Mouse (Mus musculus) left cerebral cortex, adult 2 months (tissue): ENCODE measurements around the gene Hoxd10. TPM values are rescaled to one million over a fixed set of nuclear protein-coding genes. Genes with fewer than 3 reads are reported as not detected.

Experiments used
- DNase-seq, 2 experiments: peaks; one replicate each; pipeline ENCODE4 v3.0.0; 2021 to 2022; ENCODE audit warnings: low spot score in 2 of 2, mixed read lengths in 1 of 2; ENCODE audit errors: extremely low spot score in 1 of 2
- H3K27ac ChIP-seq: fragments of 200-600 bp; 2 replicates; pipeline ENCODE4 v1.8.1; 2022
- H3K4me3 ChIP-seq: fragments of 200-600 bp; 2 replicates; pipeline ENCODE4 v1.8.1; 2022
- CTCF ChIP-seq: fragments of 200-600 bp; IDR thresholded peaks from 2 replicates; pipeline ENCODE4 v1.8.1; 2022; ENCODE audit warnings: antibody characterized with exemption, mild to moderate bottlenecking, moderate library complexity
- intact Hi-C: fragments of 180-260 bp; cut with DNase I; formaldehyde crosslinking; loops from one replicate; pipeline ENCODE4 v1.15.1; 2025
- total RNA-seq, 2 experiments: library from RNA; stranded (reverse); gene quantifications; 2 replicates each; pipeline ENCODE4 v1.2.3; 2021

The Hoxd10 gene
- total RNA-seq, 2 experiments from 2014 or later, result not detected

DNA sequence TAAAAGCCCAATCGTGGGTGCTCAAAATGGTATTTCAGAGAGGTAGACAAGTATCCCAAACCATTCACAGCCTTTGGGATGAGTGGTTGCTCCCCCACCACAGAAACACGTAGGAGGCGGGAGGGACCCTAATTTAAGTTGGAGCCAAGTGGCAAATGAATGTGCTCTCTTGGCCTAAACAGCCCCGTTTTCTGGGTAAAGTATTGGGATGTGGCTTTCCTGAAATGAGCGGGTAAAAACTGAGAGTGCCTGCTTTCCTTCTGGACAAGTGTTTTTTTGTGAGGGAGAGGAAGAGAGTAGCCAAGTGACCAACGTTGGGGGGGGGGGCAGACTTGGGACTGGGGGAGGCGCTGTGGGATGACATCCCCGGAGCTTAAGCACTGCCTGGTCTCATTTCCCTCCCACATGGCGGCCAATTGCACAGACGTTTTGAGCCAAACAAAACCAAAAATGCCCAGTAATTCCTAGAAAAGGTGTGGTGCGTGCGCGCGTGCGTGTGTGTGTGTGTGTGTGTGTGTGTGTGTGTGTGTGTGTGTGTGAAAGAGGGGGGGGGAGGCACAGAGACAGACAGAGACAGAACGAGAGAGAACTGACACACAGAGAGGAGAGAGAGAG, 19.3 kb downstream of the Hoxd10 start:
- TF ChIP-seq CTCF, result no peak
- intact Hi-C loops, result loop anchor here (5.0 kb wide), 1 partner anchor 54 kb away; the partner anchor contains the start of gene Evx2
- DNase-seq, result no peak
- Histone ChIP-seq H3K27ac (no peak overlapping the region), H3K4me3 (no peak overlapping the region)

DNA sequence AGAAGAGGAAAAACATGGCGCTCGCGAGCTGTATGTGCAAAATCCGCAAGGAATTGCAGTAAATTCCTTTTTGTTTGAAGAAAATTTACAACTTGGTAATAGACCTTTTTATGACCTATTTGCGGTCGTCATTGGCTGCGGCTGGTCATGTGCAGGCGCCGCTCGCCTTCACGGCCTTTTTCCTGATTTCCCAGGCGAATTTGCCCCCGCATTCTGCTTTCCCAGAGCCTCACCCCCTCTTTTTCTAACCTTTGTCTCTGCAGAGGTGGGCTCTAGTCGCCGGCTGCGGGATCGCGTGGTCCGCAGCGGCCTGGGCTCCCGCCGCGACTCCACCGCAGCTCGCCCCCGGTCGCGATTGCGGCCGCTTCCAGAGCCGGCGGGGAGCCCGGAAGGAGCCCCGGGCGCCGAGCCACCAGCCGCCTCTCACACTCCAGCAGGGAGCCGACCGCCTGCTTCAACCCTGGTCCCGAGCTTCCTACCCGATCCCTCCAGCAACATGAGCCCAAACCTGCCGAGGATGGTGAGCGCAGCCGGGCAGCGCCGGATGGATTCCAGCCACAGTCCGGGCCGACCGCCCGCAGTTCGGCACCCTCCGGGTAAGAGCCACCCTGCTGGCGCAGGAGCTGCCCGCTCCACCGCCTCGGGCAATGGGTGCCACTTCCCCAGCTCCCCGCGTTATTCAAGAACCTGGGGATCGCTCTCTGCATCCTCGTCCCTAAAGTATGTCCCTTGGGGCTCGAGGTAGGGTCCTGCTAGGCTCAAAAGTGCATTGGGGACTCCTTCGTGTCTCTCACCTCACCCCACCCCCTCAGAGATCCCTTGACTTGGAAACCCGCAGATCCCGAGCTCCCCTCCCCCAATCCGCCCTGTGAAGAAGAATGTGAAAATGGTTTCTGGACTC, 20.2 kb downstream of the Hoxd10 start, which contains the start of the genes Hoxd3 and Hoxd4:
TSS of gene Hoxd3 (plus strand) at position 207 of the 901 bp plus-strand sequence.
TSS of gene Hoxd4 (plus strand) at position 209 of the 901 bp plus-strand sequence.
- DNase-seq, result no peak
- no peak within 1 kb of the TSS for H3K4me3 ChIP-seq
- H3K27ac ChIP-seq, result no peak within 1 kb of the TSS
- intact Hi-C loops, result loop anchor here (5.0 kb wide), 1 partner anchor 55 kb away; the partner anchor contains the start of gene Evx2
- no peak for TF ChIP-seq CTCF

DNA sequence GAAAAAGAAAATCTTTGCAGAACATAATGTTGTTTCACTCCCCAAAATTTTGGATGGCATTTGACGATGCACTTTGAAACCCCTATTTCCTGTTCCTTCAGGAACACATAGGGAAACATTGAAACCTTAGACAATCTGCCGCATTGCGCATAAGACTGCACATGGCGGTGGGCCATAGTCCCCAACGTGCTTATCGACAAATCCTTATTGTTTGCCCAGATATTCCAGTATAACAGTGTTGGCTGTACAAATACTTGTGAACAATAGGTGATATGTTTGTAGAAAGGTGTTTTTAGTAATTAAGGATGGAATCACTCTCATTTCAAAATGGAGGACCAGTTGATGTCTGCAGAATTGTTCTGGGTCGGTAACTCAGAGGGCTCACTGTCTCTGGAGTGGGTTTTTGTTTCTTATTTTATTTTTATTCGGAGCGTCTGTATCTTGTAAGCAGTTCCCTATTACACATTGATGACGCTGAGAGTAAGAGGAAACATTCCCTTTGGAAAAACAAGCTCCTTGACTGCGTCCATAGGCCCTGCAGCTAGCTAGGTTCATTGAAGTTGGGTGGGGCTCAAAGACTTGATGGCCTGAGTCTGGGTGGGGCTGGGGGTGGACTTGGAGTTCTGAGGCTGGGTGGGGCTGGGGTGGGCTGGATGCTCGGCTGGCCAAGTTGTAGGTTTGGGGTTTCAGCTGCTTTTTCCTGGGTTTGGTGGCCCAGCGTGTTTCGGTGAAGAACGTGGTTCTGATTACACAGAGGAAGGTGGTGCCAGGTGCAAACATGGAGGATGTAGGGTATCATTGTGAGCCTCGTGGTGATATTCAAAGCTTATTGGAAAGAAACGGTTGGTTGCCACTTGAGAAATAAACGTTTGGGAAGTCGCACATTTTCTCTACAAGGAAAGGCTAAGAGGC, 21.8 kb downstream of the Hoxd10 start:
- H3K4me3 ChIP-seq, result no peak overlapping the region
- no peak for DNase-seq
- TF ChIP-seq CTCF, result no peak
- intact Hi-C loops, result loop anchor here (2.0 to 5.0 kb wide), 2 partner anchors 56 to 425 kb away; partner anchors contain the start of gene Evx2
- no peak overlapping the region for H3K27ac ChIP-seq

DNA sequence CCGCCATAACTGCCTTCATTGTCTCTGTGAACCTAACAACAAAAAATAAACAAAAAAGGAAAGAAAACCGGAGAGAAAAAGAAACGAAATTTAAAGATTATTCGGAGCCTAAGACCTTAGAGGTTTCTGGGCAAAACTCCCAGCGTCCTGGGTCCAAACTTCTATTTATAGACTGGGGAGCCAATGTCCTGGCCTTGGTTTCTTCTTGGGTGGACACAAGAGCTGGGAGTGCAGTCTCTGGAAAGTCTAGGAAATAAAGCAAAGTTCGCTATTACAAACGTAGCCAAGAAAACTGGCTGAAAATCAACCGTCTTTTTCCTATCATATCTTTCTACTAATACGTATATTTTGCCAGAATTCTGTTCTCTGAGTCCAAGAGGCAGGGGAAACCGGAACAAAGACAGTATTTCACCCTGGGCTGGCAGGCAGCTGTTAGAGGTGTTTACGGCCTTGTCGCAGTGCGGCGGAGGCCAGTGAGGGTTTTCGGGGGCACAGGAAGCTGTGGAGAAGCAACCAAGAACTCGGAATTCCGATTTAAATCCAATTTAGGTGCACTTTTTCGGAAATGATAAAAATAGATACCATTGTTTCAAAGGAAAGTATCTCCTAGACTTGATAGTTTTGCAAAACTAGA, 22.5 kb downstream of the Hoxd10 start:
- intact Hi-C loops, result loop anchor here (2.0 to 5.0 kb wide), 2 partner anchors 57 to 425 kb away; partner anchors contain the start of gene Evx2
- Histone ChIP-seq H3K4me3 (no peak overlapping the region), H3K27ac (no peak overlapping the region)
- DNase-seq, result no peak
- TF ChIP-seq CTCF, result no peak

DNA sequence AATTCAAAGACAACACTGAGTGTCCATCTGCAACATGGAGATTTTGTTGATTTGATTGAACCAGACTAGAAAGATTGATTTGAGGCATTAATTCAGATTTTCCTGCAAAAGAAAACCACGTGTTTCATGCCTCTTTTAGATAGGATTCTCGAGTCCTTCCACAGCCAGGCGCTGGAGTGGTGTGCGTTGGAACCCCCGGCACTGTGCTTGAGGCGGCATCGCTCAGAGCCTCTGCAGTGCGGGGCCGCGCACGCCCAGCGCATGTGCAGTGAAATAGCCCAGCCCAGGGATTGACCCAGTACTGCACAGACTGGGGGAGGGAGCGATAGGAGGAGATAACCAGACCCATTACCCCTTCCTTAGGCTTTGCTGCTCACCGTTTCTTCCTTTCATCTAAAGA, 23.2 kb downstream of the Hoxd10 start:
- no peak for TF ChIP-seq CTCF

DNA sequence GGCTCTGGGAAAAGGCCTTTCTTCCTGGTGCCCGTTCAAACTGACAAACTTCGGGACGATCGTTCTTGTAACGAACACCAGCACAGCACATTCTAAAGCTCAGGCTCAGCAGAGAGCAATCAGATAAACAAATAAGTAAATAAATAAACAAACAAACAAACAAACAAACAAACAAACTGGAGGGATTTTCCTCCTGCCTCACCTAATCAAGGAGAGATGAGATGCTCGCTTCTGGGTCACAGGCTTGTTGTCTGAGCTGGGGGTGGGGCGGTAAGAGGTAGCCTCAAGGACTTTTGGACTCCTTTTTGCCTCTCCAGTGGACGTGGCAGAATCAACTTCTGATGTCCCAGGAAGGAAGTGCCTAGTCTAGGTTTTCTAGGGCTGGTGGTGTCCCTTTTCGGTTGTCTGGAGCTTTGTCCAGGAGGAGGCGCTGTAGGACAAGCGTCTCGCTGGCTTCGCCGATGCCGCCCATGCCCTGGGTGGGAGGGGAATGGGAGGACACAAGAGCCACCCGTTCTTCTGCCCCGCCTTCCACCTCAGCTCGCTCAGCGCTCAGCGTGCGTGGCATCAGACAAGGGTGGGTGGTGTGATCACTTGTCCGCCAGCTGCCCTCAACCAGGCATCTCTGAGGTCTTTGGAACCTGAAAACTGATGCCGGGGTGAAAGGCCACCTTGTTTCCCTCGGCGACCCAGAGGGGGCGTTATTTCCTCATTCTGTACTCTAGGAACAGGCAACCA, 23.9 kb downstream of the Hoxd10 start:
- DNase-seq, result peak; percentile 70 to 73
- no peak overlapping the region for H3K27ac ChIP-seq
- TF ChIP-seq CTCF, result peak; percentile 74
- intact Hi-C loops, result loop anchor here (1.0 to 5.0 kb wide), 4 partner anchors 249 to 597 kb away; no protein-coding TSS in a partner anchor
- no peak overlapping the region for H3K4me3 ChIP-seq

More for the DNA sequence above, 23.2 kb downstream of the Hoxd10 start:
- intact Hi-C loops, result loop anchor here (1.0 to 5.0 kb wide), 4 partner anchors 58 to 597 kb away; partner anchors contain the start of gene Evx2
- Histone ChIP-seq H3K4me3 (no peak overlapping the region), H3K27ac (no peak overlapping the region)
- DNase-seq, result no peak

DNA sequence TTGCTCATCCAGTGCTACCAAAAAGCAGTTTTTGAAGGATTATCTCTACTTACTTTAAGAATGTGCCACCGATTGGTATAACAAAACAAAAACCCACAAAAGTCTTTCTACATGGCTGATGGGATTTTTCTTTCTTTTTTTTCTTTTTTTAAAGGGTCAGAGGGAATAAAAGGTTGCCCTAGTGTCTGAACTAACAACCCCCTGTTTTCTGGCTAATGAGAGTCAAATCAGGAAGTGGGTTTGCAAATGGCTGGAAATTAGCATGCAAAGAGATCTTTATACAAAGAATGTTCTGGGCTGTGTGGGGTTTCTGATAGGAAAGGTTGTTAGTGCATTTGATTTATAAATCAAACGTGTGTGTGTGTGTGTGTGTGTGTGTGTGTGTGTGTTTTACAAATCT, 28.7 kb downstream of the Hoxd10 start:
- DNase-seq, result no peak
- no peak overlapping the region for H3K27ac ChIP-seq
- TF ChIP-seq CTCF, result no peak
- intact Hi-C loops, result no loop called here
- no peak overlapping the region for H3K4me3 ChIP-seq

DNA sequence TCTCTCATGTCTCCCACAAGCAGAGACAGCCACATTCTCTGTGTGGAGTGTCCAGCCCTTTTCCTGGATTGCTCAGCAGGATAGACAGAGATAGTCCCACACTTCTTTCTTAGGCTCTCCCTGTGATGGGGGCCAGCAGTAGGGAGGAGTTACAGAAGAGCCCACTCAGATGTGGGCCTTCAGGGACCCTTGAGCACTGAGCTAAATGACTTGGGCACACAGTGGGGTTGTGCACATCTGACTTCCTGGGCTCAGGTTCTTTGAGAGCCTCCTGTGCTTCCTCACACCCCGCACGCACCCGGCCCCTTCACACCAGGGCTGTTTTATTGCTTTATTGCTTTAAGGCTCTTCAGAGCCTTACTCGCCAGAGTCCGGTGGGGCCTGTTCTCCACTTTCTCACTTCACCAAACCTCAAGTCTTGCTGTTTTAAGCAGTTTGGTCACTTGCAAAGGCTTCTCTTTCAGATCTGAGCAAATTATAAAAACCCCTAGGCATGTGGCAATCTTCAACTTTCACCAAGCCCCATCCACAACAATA, 29.3 kb downstream of the Hoxd10 start:
- H3K4me3 ChIP-seq, result no peak overlapping the region
- TF ChIP-seq CTCF, result no peak
- H3K27ac ChIP-seq, result no peak overlapping the region
- no peak for DNase-seq
- intact Hi-C loops, result no loop called here

DNA sequence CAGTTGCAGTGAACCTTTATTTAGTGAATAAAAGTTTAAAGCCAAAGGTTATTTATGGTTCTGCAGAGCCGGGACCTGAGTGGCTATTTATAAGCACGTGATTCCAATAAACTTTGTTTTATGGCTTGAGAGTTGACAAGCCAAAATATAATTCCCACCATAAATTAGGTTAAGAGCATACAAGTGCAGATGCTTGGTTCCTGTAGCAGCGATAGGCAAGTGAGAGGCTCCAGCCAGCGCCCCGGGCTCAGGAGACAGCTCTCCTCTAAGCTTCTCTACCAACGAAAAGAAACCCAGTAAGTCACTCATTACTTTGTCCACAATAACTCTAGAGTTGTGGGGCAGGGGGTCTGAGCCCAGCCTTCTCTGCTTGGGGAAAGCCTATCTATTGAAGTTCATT, 30.2 kb downstream of the Hoxd10 start:
- TF ChIP-seq CTCF, result no peak
- Histone ChIP-seq H3K4me3 (no peak overlapping the region), H3K27ac (no peak overlapping the region)
- intact Hi-C loops, result no loop called here
- DNase-seq, result no peak

DNA sequence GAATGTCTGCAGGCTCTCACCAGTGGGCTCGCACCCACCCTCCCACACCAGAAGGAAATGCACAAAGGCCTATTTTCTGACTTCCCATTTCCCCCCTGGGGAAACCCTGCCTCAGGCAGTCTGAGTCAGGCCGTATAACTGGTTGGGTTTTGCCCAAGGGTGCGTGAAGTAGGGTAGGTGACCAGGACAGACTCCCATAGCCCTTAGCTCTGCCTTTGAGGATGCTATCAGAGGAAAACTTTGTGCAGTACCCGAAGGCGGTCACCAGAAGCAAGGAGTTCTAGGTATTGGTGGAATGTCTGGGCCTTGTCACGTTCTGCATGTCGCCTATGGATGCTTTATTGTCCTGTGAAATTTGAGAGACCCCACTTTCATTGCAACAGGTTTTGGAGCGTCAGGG, 31.2 kb downstream of the Hoxd10 start:
- Histone ChIP-seq H3K27ac (no peak overlapping the region), H3K4me3 (no peak overlapping the region)
- no peak for TF ChIP-seq CTCF
- DNase-seq, result no peak
- intact Hi-C loops, result no loop called here
